ENCODE assay signal across 8 mouse cellular contexts in genomic region chr16:43464476-43465080, GRCm38 (mm10).
A peak's percentile ranks its signal among the peaks of the same experiment; 100 is the strongest.
DNase-seq lines count a peak whose midpoint lies in the region; ATAC-seq and TF ChIP-seq lines count a peak whose summit lies in the region.

No protein-coding gene starts in this region.

- intact Hi-C loops in left cerebral cortex, postnatal 14 days (cut with DNase I): no loop called here

- H3K4me2 ChIP-seq in forebrain, embryonic 13.5 days: no peak overlapping the region
- no peak overlapping the region for H3K4me2 ChIP-seq in forebrain, embryonic 12.5 days
- peak overlapping the region; percentile 31 for H3K4me2 ChIP-seq in heart, embryonic 16.5 days (ENCODE audit: low read depth, low read length)

- TF ChIP-seq POLR2A in small intestine, adult 2 months (IDR thresholded peaks at IDR 0.05; ENCODE audit: low read depth, low read length): no peak

- H3K9me3 ChIP-seq in forebrain, embryonic 13.5 days (replicated peaks): no peaks in the 10 kb centered on the region
- H3K9me3 ChIP-seq in forebrain, embryonic 12.5 days: no peaks in the 10 kb centered on the region
- H3K9me3 ChIP-seq in heart, embryonic 16.5 days (replicated peaks; ENCODE audit: control insufficient read depth, low read length): no peaks in the 10 kb centered on the region

- peak overlapping the region; percentile 17; the same call in 1 of the 2 replicates for H3K27ac ChIP-seq in forebrain, embryonic 13.5 days
- H3K27ac ChIP-seq in forebrain, embryonic 12.5 days: no peak overlapping the region
- peak overlapping the region; percentile 73 for H3K27ac ChIP-seq in heart, embryonic 16.5 days (ENCODE audit: low read length)
- H3K27ac ChIP-seq in small intestine, adult 2 months (ENCODE audit: insufficient read depth, low read depth, low read length): peak overlapping the region; percentile 38; the same call in 1 of the 2 replicates

- peak; percentile 21 for DNase-seq in ES-CJ7 (ENCODE audit: low read depth, low spot score)
- DNase-seq in cerebellum, postnatal 10 days: peak; percentile 67 to 74
- DNase-seq in left cerebral cortex, postnatal 14 days (ENCODE audit: low spot score in 2 of 2): peak; percentile 30 to 43
- DNase-seq in c-Kit-positive CD71-positive TER-119-positive erythroid progenitor cells, embryonic 14.5 days (ENCODE audit: low spot score): no peak

- H3K4me3 ChIP-seq in forebrain, embryonic 13.5 days: no peak overlapping the region
- no peak overlapping the region for H3K4me3 ChIP-seq in forebrain, embryonic 12.5 days (replicated peaks)
- no peak overlapping the region for H3K4me3 ChIP-seq in heart, embryonic 16.5 days (ENCODE audit: low read length)
- H3K4me3 ChIP-seq in small intestine, adult 2 months (ENCODE audit: low read depth, low read length): no peak overlapping the region

- H3K4me1 ChIP-seq in forebrain, embryonic 13.5 days: peaks cover 45% of the 10 kb centered on the region
- H3K4me1 ChIP-seq in forebrain, embryonic 12.5 days: peaks cover 25% of the 10 kb centered on the region
- H3K4me1 ChIP-seq in heart, embryonic 16.5 days (ENCODE audit: control insufficient read depth, insufficient read depth, low read length): peaks cover 22% of the 10 kb centered on the region
- 0 out of 2 replicates have a peak, but pooled peaks cover 4% of the 10 kb centered on the region for H3K4me1 ChIP-seq in small intestine, adult 2 months (ENCODE audit: control insufficient read depth, insufficient read depth, insufficient read length, low read length)

- H3K27me3 ChIP-seq in forebrain, embryonic 13.5 days: no peaks in the 10 kb centered on the region
- no peaks in the 10 kb centered on the region for H3K27me3 ChIP-seq in forebrain, embryonic 12.5 days
- H3K27me3 ChIP-seq in heart, embryonic 16.5 days (ENCODE audit: control insufficient read depth, insufficient read depth, low read length): no peaks in the 10 kb centered on the region
- H3K27me3 ChIP-seq in small intestine, adult 2 months (ENCODE audit: control insufficient read depth, insufficient read depth, low read length): no peaks in the 10 kb centered on the region

- TF ChIP-seq CTCF in small intestine, adult 2 months (IDR thresholded peaks at IDR 0.05; ENCODE audit: extremely low read depth, insufficient read length, insufficient replicate concordance, low read depth, low read length): no peak

- no peaks in the 10 kb centered on the region for H3K36me3 ChIP-seq in forebrain, embryonic 13.5 days (ENCODE audit: poor library complexity, severe bottlenecking)
- no peaks in the 10 kb centered on the region for H3K36me3 ChIP-seq in forebrain, embryonic 12.5 days (replicated peaks)
- no peaks in the 10 kb centered on the region for H3K36me3 ChIP-seq in heart, embryonic 16.5 days (ENCODE audit: control insufficient read depth, insufficient read depth)
- no peaks in the 10 kb centered on the region for H3K36me3 ChIP-seq in small intestine, adult 2 months (ENCODE audit: control insufficient read depth, insufficient read depth, low read length)

- ATAC-seq in forebrain, embryonic 13.5 days: peak; percentile 11; the same call in 1 of the 2 replicates
- ATAC-seq in forebrain, embryonic 12.5 days (ENCODE audit: low FRiP score): no peak
- peak; percentile 69 for ATAC-seq in heart, embryonic 16.5 days (replicated peaks; ENCODE audit: extremely low read depth, insufficient read depth, low FRiP score)

- WGBS in forebrain, embryonic 13.5 days: 54% methylated on average over 10 of the region's 10 CpGs
- 65% methylated on average over 10 of the region's 10 CpGs for WGBS in forebrain, embryonic 12.5 days
- WGBS in heart, embryonic 16.5 days: 46% methylated on average over 10 of the region's 10 CpGs
- WGBS in small intestine, adult 2 months: 34% methylated on average over 10 of the region's 10 CpGs

- H3K9ac ChIP-seq in forebrain, embryonic 13.5 days: no peak overlapping the region
- no peak overlapping the region for H3K9ac ChIP-seq in forebrain, embryonic 12.5 days
- H3K9ac ChIP-seq in heart, embryonic 16.5 days (ENCODE audit: low read length): peak overlapping the region; percentile 45
